Comparison of ENCODE assay signal across 22 mouse cellular contexts in the genomic region with DNA sequence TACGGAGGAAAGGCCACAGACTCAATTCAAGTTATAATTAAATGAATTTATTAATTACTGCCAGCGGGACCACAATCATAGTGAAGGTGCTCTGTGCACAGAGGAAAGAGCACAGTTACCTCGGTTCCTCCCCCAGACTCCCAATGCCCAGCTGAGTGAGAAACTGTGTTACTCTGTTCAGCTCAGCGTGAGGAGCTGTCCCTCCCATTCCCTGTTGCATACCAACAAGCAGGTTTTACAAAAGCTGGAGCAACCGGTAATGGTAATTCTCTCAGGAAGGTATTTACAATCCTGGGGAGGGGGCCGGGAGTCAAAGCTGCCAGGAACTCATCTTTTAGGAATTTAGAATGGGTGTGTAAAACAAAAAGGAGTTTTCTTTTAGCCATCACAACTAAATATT.
A peak's percentile ranks its signal among the peaks of the same experiment; 100 is the strongest.
DNase-seq lines count a peak whose midpoint lies in the region; ATAC-seq and TF ChIP-seq lines count a peak whose summit lies in the region.
"Had no signal": no experiment of that assay in that cellular context is flagged by ENCODE, and none has a peak within 500 bp of the region (broad histone marks: within the 10 kb centered on the region; RNA-seq: fewer than 3 reads in every experiment).

No protein-coding gene starts in this region.

- no peak overlapping the region for H3K27ac ChIP-seq in intestine, embryonic 14.5 days (ENCODE audit: low read depth)
- H3K27ac ChIP-seq in intestine, postnatal 0 days (ENCODE audit: low read depth, low read length) = no peak overlapping the region
- peak overlapping the region; percentile 76 for H3K27ac ChIP-seq in ES-Bruce4 (ENCODE audit: insufficient read depth, low read length)
- H3K27ac ChIP-seq in gastrocnemius, adult 2 months = no peak overlapping the region
- H3K27ac ChIP-seq: embryonic facial prominence, embryonic 12.5 days; hindbrain, embryonic 13.5 days; hindbrain, postnatal 0 days; intestine, embryonic 15.5 days had no signal

- no peak for TF ChIP-seq CTCF in intestine, postnatal 0 days (IDR thresholded peaks at IDR 0.05; ENCODE audit: low read depth)
- no peak for TF ChIP-seq CTCF in ES-Bruce4 (IDR thresholded peaks at IDR 0.05; ENCODE audit: low read depth, low read length)
- TF ChIP-seq CTCF in gastrocnemius, adult 2 months (IDR thresholded peaks at IDR 0.05) = no peak

- no peaks in the 10 kb centered on the region for H3K36me3 ChIP-seq in intestine, embryonic 14.5 days (ENCODE audit: control insufficient read depth, insufficient read depth, low read length)
- H3K36me3 ChIP-seq in intestine, postnatal 0 days (ENCODE audit: control insufficient read depth, insufficient read depth) = no peaks in the 10 kb centered on the region
- H3K36me3 ChIP-seq in ES-Bruce4 (ENCODE audit: control insufficient read depth, insufficient read depth, low read length, poor library complexity, severe bottlenecking) = no peaks in the 10 kb centered on the region
- H3K36me3 ChIP-seq: embryonic facial prominence, embryonic 12.5 days; hindbrain, embryonic 13.5 days; intestine, embryonic 15.5 days had no signal

- peak; percentile 81 for TF ChIP-seq EP300 in ES-Bruce4 (IDR thresholded peaks at IDR 0.05; ENCODE audit: insufficient read depth, low read depth, low read length)

- H3K9me3 ChIP-seq in intestine, embryonic 14.5 days (ENCODE audit: control insufficient read depth, low read length) = no peaks in the 10 kb centered on the region
- H3K9me3 ChIP-seq in intestine, postnatal 0 days (ENCODE audit: control insufficient read depth) = no peaks in the 10 kb centered on the region
- H3K9me3 ChIP-seq in ES-Bruce4 (replicated peaks; ENCODE audit: control insufficient read depth, insufficient read depth, low read length, poor library complexity, severe bottlenecking) = no peaks in the 10 kb centered on the region
- H3K9me3 ChIP-seq: embryonic facial prominence, embryonic 12.5 days; hindbrain, embryonic 13.5 days; intestine, embryonic 15.5 days had no signal

- H3K9ac ChIP-seq in intestine, embryonic 14.5 days (ENCODE audit: low read length) = no peak overlapping the region
- no peak overlapping the region for H3K9ac ChIP-seq in intestine, postnatal 0 days (ENCODE audit: low read depth, low read length)
- no peak overlapping the region for H3K9ac ChIP-seq in ES-Bruce4 (ENCODE audit: low read depth, poor library complexity, severe bottlenecking)
- H3K9ac ChIP-seq: embryonic facial prominence, embryonic 12.5 days; hindbrain, embryonic 13.5 days; intestine, embryonic 15.5 days had no signal

- no peak for TF ChIP-seq POLR2A in ES-Bruce4 (IDR thresholded peaks at IDR 0.05; ENCODE audit: insufficient read depth, low read length)

- H3K27me3 ChIP-seq in intestine, embryonic 14.5 days (replicated peaks; ENCODE audit: control insufficient read depth, insufficient read depth, low read length) = 0 out of 2 replicates have a peak, but pooled peaks cover 4% of the 10 kb centered on the region
- no peaks in the 10 kb centered on the region for H3K27me3 ChIP-seq in intestine, postnatal 0 days (replicated peaks; ENCODE audit: control insufficient read depth, insufficient read depth, low read length)
- H3K27me3 ChIP-seq in ES-Bruce4 (ENCODE audit: control insufficient read depth, insufficient read depth, low read length, poor library complexity, severe bottlenecking) = no peaks in the 10 kb centered on the region
- H3K27me3 ChIP-seq: intestine, embryonic 15.5 days had no signal

- 24% methylated on average over 6 of the region's 6 CpGs for WGBS in intestine, embryonic 14.5 days
- whole genome bisulfite sequencing in intestine, postnatal 0 days = 45% methylated on average over 6 of the region's 6 CpGs

- H3K4me3 ChIP-seq in intestine, embryonic 14.5 days (ENCODE audit: low read depth, low read length) = no peak overlapping the region
- no peak overlapping the region for H3K4me3 ChIP-seq in intestine, postnatal 0 days (ENCODE audit: low read depth, low read length)
- no peak overlapping the region for H3K4me3 ChIP-seq in ES-Bruce4 (ENCODE audit: low read depth, low read length)
- H3K4me3 ChIP-seq in gastrocnemius, adult 2 months = no peak overlapping the region
- H3K4me3 ChIP-seq: embryonic facial prominence, embryonic 12.5 days; hindbrain, embryonic 13.5 days; intestine, embryonic 15.5 days had no signal

- H3K4me2 ChIP-seq in intestine, embryonic 14.5 days (ENCODE audit: low read length) = no peak overlapping the region
- no peak overlapping the region for H3K4me2 ChIP-seq in intestine, postnatal 0 days (replicated peaks; ENCODE audit: low read depth)
- H3K4me2 ChIP-seq: embryonic facial prominence, embryonic 12.5 days; hindbrain, embryonic 13.5 days; intestine, embryonic 15.5 days had no signal

- no peaks in the 10 kb centered on the region for H3K4me1 ChIP-seq in intestine, embryonic 14.5 days (replicated peaks; ENCODE audit: control insufficient read depth, insufficient read depth, low read length)
- no peaks in the 10 kb centered on the region for H3K4me1 ChIP-seq in intestine, postnatal 0 days (replicated peaks; ENCODE audit: control insufficient read depth, insufficient read depth, low read length)
- peaks cover 1% of the 10 kb centered on the region for H3K4me1 ChIP-seq in ES-Bruce4 (ENCODE audit: control insufficient read depth, insufficient read depth, low read length)
- H3K4me1 ChIP-seq: intestine, embryonic 15.5 days had no signal

- intact Hi-C loops in gastrocnemius, adult 2 months (cut with DNase I) = no loop called here

- peak; percentile 12 for DNase-seq in embryo, embryonic 11 days
- no peak for DNase-seq in embryo, embryonic 10.5 days (ENCODE audit: low spot score)
- DNase-seq in intestine, embryonic 14.5 days (ENCODE audit: low spot score) = peak; percentile 46
- peak; percentile 72 for DNase-seq in ZHBTc4 (ENCODE audit: low read depth, low spot score)
- no peak for DNase-seq in gastrocnemius, adult 2 months
- DNase-seq: adrenal gland, postnatal 14 days; B cell, adult 2 months; cerebellum, adult 11-12 months; cerebellum, adult 9-10 months; cerebellum, postnatal 25 days; gastrocnemius, postnatal 36 days; heart, adult 11 months; heart, postnatal 10 days had no signal

- no peak for ATAC-seq in intestine, embryonic 14.5 days (replicated peaks; ENCODE audit: low FRiP score, low TSS enrichment, low read depth)
- no peak for ATAC-seq in intestine, postnatal 0 days
- ATAC-seq: activated CD4-positive, CD25-positive, alpha-beta regulatory T cell, adult 4 months; CD4-positive, CD25-positive, alpha-beta regulatory T cell, adult 4 months; forebrain, embryonic 14.5 days; hindbrain, postnatal 0 days; intestine, embryonic 15.5 days had no signal

Comparison
In these comparisons a context has a peak if more than half of its experiments do, and no peak if none do; other contexts are left out.
1. DNase-seq: peak in embryo, embryonic 11 days (single experiment), intestine, embryonic 14.5 days (single experiment) and ZHBTc4 (single experiment); none in embryo, embryonic 10.5 days (single experiment) and gastrocnemius, adult 2 months (single experiment).